Mouse (Mus musculus) heart, postnatal 14 days (tissue): ENCODE data around the gene Slc52a3. TPM values are rescaled to one million over a fixed set of nuclear protein-coding genes. Genes with fewer than 3 reads are reported as not detected.

Experiments used
- DNase-seq, 2 experiments: peaks; one replicate each; pipeline ENCODE4 v3.0.0; 2021 to 2022
- intact Hi-C: fragments of 180-260 bp; cut with DNase I; formaldehyde crosslinking; loops from one replicate; pipeline ENCODE4 v1.15.1; 2025
- total RNA-seq, 2 experiments: library from RNA; stranded (reverse); gene quantifications; 2 replicates each; pipeline ENCODE4 v1.2.3; 2021

Slc52a3 gene
- total RNA-seq, 2 experiments from 2014 or later = 1.8 to 2.0 TPM

DNA sequence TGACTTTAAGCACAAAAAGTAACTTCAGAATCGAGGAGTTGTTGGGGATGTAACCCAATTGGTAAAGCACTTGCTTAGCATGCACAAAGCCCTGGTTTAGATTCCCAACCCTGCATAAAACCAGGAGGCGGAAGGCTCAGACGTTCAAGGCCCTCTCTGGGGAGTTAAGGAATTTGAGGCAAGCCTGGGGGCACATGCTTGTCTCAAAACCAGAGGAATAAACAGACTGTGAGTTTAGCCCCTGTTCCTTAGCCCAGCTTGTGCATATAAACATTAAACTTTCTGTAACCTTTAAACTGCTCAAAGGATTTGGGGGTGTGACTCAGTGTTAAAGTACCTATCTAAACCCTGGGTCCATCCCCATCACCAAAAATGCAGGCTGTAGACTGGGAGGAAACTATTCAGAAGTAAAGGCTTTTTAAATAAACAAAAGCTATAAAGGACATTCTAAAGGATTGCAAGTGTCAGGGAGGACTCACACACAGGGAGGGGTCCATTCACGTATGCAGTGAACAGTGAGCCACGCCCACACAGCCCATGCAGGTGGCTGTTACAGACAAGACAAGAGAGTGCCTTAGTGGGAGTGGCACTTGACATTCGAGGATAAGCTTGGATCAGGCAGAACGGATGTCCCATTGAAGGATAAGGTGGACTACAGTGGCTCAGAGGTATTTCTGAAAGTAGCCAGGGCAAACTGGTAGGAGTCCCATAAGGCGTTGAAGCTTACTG, 1.6 kb downstream of the Slc52a3 start:
- DNase-seq = no peak
- intact Hi-C loops = no loop called here

DNA sequence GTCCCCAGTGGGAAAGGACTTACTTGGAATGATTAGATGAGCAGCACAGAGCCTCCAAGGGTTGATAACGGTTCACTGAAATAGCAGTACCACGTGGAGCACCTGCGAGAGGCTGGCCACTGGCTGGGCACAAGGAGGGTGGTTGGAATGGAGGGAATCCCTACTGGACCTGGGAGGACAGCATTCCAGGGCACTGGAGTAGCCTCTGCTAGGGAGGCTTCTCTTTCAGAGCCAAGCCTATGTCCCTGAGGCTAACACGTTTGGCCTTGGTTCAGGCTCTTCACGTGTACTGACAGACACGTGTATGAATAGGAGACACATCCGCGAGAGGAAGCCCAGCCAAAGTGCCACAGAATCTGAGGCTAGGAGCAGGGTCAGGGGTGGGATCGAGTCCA, 2.2 kb downstream of the Slc52a3 start:
- DNase-seq = no peak
- intact Hi-C loops = no loop called here

DNA sequence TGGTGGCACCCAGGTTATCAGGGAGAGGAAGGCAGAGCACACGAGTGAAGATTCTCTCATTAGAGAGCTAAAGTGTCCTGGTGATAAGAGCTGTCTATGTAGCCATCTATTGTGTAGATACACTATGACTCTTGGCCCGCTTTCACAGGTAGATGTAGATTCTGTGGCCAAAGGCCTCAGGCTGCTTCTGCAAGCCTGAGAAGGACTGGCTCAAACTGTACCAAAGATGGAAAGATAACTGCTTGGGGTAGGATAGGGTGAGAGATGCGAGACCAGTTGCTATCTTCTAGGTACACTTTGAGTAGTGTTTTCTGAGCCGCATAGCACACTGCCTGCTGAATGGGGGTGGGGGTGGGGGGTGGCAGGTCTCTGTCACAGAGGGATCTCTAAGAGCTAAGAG, 2.6 kb downstream of the Slc52a3 start:
- intact Hi-C loops = no loop called here
- no peak for DNase-seq

- no peak for DNase-seq
- intact Hi-C loops = no loop called here
These were observed 3.5 kb downstream of the Slc52a3 start for GRCm38 (mm10) chr2:151999669-152000290.

DNA sequence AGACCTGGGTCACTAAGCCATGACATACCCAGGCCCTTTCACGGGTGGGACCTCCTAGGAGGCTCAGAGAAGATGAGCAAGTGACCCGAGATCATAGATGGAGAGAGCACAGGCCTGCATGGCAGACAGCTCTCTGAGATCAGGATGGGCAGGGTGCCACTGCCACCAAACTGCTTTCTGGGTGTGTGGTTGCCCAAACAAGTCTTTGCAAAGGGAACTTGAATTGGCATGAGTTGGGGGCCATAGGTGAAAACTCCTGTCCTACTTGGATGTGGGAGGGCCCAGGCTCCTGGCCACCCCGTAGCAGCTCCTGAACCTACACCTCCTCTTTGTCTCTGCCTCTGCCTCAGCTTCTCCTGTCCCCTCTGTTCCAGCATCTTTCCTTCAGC, 4.0 kb downstream of the Slc52a3 start:
- no peak for DNase-seq
- intact Hi-C loops = no loop called here

DNA sequence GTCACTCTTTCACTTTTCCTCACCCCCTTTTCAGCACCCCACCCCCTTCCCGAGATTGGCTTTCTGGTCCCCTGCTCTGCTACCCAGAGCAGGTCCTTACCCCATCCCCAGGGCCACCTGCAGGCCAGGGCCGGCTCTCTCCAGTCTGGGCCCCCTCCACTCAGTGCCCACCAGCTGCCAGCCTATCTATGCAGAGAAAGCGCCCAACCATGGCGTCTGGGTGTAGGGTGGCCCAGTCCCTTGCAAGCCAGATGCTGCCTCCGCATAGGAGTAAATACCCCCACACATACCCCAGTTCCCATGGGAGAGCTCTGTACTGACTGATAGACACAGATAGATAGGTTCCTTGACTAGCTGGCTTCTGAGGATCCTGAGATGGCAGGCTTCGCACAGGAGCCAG, 4.4 kb downstream of the Slc52a3 start:
- intact Hi-C loops = no loop called here
- DNase-seq = no peak

DNA sequence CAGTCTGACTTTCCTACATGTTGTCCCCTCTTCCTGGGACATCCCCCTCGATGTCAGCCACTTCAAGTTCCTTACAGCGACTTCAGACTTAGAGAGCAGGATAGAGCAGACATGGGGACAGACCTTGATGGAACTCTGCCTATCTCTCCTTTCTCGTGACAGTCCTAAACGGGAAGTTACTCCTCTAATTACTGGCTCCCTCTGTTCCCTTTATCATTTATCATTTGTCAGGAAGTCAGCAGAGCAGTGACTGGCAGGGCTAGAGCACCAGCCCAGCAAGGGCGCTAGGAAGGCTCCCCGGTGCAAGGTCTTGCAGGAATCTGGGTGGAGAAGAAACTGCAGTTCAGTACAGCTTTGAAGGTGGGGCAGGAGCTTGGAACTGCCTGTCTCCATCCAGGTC, 6.2 kb downstream of the Slc52a3 start:
- DNase-seq = no peak
- intact Hi-C loops = no loop called here

GRCm38 (mm10) chr2:152007783-152008182, 11.5 kb downstream of the Slc52a3 start:
- DNase-seq = no peak
- intact Hi-C loops = no loop called here

- intact Hi-C loops = no loop called here
- DNase-seq = no peak
These were observed 12.9 kb downstream of the Slc52a3 start for GRCm38 (mm10) chr2:152009061-152009779.

GRCm38 (mm10) chr2:152010251-152010650, 13.9 kb downstream of the Slc52a3 start:
- DNase-seq = no peak
- intact Hi-C loops = no loop called here

DNA sequence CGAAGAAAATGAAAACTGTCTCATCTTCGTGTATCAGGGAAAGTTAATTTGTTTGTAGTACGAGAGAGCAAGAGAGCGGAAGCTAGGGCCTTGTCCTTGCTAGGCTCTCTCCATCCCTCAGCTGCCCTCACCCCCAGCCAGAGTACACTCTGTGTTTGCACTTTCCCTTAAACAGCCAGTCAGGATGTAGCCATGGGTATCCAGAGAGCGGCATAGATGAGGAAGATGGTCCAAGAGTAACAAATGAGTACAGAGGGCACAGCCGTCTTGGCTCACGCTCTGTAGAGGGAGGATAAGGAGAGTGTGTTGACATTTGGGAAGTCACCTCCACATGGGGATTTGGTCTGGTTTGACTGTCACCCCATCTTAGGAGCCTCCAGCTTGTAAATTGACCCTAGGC, 14.3 kb downstream of the Slc52a3 start:
- intact Hi-C loops = no loop called here
- no peak for DNase-seq

- DNase-seq = peak in 1 of 2 experiments; percentile 28
These were observed 15.4 kb downstream of the Slc52a3 start for GRCm38 (mm10) chr2:152011724-152012123.

DNA sequence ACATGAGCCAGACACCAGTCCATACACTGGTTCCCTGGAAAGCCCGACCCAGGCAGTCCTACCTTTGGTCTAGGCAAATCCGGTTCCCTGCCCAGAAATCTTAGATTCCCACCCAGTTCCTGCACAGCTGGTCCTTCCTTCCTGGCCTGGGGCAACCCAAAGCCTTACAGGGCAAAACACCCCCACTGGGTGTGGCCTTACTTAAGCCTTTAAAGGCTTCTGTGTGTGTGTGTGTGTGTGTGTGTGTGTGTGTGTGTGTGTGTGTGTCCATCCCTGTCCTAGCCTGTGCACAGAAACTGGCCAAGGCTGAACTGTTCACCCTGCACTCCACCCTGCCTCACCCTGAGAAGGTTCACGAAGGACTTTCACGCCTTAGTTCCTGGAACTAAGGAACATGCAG, 15.9 kb downstream of the Slc52a3 start:
- peak; percentile 13 to 16 for DNase-seq
- intact Hi-C loops = no loop called here

More at GRCm38 (mm10) chr2:152011724-152012123, 15.4 kb downstream of the Slc52a3 start:
- intact Hi-C loops = no loop called here

DNA sequence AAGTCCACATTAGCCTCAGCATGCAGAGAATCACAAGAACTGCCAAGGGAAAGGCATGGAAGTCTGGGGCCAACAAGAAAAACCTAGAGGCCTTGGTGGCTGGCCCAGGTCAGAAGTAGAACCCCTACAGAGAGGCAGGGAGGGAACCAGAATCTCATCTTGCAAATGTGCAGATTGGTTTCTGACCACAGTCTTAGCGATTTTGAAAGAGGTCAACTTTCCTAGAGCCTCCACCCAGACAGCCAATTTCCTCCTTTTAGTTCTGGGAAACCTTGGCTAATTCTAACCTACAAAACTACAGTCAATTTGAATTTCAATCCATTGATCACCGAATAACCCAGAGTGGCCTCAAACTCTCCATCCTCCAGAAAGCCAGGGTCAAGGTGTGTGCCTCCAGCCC, 16.4 kb downstream of the Slc52a3 start:
- DNase-seq = no peak
- intact Hi-C loops = no loop called here

DNA sequence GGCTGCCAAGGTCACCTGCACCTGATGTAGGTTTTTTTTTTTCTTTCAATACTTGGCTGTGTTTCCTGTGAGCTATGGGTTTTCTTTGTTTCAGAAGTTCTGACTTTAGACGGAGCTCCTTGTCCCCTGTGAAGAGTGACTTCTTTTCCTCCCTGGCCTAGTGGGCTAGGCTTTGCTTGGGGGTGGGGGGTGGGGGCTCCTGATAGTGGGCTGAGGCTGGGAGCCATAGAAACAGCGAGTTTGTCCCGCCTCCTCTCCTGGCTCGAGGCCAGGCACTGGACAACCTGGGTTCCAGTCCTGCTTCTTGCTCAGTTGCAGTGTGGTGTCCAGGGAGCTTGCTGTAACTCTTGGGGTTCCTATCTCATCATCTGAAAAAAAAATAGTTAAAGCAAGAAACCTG, 19.7 kb downstream of the Slc52a3 start:
- no peak for DNase-seq
- intact Hi-C loops = no loop called here

GRCm38 (mm10) chr2:152016666-152017065, 20.4 kb downstream of the Slc52a3 start:
- intact Hi-C loops = no loop called here
- no peak for DNase-seq

DNA sequence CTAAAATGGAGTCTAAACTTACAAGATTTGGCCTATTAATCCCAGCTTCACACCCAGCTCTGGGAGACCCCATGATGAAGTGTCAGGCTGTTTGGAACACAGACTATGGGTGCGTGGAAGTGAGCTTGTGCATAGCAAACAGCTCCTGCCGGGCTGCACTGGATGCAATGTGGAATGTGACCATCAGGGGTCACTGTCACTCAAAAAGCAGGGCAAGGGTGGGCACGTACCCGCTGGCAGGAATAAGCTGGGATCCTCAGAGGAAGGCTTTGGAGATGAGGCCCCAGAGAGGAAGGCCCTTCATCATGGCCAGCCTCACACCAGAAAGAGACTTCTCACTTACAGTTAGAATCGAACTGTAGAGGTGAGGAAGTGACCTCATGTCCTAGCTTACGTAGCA, 23.9 kb downstream of the Slc52a3 start:
- peak; percentile 39 to 64 for DNase-seq
- intact Hi-C loops = no loop called here

DNA sequence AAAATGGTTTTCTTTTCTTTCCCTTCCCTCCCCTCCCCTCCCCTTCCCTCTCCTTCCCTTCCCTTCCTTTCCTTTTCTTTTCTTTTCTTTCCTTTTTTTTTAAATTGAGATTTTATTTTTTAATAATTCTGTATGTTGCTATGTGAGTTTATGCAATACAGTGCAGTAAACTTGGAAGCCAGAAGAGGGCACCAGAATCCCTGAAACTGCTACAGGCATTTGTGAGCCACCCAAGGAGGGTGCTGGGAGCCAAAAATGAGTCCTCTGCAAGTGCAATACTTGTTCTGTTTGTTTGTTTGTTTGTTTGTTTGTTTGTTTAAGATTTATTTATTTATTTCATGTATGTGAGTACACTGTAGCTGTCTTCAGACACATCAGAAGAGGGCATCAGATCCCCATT, 25.7 kb downstream of the Slc52a3 start:
- no peak for DNase-seq
- intact Hi-C loops = no loop called here

DNA sequence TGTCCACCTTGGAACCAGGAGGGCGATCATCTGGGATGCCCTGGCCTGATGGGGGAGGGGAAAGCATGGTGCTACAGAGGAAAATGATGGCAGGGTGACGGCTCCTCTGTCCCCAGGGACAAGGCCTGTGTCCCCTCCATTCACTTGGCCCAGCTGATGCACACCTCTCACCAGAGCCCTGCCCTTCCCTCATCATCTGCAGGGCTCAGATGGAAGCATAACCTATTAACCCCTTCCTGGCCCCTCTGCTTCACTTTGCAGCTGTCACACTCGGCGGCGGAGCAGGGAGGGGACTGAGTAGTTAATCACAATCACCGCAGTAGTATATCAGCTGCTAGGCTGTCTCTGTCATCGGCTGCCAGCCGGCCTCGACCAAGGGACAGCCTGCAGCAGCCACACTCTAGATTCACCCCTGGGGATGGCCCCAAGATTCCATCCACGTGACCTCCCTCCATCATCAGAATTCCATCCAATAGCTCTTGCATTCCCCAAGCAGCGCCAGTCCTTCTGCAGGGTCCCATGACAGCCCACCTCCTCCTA, 28.6 kb downstream of the Slc52a3 start:
- intact Hi-C loops = no loop called here
- DNase-seq = no peak

DNA sequence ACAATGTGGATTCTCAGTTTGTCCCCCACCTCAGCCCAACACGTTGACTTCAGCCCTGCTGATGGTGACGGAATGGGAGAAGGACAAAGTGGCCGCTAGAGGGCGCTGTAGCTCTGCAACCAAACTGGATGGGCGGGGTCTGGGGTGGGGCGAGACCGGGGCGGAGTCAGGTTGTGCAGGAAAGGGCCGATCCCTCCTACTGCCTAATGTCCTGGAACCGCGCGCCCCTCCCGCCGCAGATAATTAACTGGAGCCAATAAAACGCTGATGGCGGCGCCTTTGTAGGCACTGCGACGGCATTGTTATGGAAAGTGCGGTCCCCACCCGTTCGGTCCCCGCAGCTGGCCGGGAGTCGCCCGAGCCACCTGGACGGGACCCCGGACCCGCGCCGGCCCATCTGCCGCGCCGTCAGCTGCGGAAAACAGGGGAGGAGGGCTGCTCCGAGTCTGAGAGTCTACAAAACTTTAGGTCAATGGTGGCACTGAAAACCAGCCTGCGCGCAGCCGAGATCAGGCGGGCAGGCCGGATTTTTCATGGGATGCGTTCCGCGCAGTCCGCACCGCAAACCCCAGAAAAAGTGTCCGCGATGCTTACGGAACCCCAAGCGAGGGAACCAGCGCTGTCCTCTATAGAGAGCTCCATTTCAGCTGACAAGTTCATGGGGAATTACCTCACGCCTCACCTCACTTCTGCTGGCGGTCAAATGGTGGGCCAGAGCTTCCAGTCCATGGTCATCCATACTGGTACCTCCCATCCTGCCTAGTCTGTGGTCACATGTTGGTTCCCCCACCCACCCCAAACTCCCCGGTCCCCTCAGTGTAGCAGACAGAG, 33.2 kb downstream of the Slc52a3 start:
- DNase-seq = peak; percentile 91 to 92
- intact Hi-C loops = loop anchor here (2.0 kb wide), 4 partner anchors 59 to 339 kb away; no protein-coding TSS in a partner anchor

DNA sequence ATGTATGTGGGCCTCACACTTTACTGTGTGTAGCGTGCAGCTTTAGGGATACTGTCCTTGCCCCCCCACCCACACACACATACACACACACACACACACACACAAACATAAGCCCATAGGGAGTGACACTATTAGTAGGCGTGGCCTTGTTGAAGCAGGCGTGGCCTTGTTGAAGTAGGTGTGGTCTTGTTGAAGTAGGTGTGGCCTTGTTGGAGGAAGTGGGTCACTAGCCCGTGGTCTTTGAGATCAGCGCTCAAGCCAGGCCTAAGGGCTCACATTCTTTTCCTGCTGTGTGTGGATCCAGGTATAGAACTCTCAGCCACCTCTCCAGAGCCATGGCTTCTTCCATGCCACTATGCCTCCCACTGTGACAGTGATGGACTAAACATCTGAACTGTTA, 34.7 kb downstream of the Slc52a3 start:
- intact Hi-C loops = no loop called here
- DNase-seq = no peak
